Mouse (Mus musculus) myocyte (in vitro differentiated cells): ENCODE data around the gene Ago3.

Experiments
- CEBPB ChIP-seq: IDR thresholded peaks from 2 replicates; pipeline ENCODE4 v1.6.1; 2011; ENCODE audit warnings: mild to moderate bottlenecking, moderate library complexity; ENCODE audit not compliant: poor library complexity, insufficient read depth, severe bottlenecking
- E2F4 ChIP-seq: IDR thresholded peaks from one replicate; pipeline ENCODE4 v1.6.1; 2011; ENCODE audit warnings: mild to moderate bottlenecking, control low read depth, moderate library complexity; ENCODE audit not compliant: insufficient read depth
- MAX ChIP-seq: IDR thresholded peaks from one replicate; pipeline ENCODE4 v1.6.1; 2011; ENCODE audit warnings: low read depth, mild to moderate bottlenecking, control low read depth
- MYOG ChIP-seq, 3 experiments: IDR thresholded peaks; one replicate each; pipeline ENCODE4 v1.6.1; 2011; ENCODE audit warnings: control low read depth in 2 of 3, low read depth in 2 of 3, mild to moderate bottlenecking in 2 of 3; ENCODE audit not compliant: insufficient read length in 2 of 3, control insufficient read depth in 1 of 3, insufficient read depth in 1 of 3
- POLR2A ChIP-seq: IDR thresholded peaks from one replicate; pipeline ENCODE4 v1.6.1; 2011; ENCODE audit warnings: low read depth, mild to moderate bottlenecking, control low read depth, moderate library complexity; ENCODE audit not compliant: insufficient read length
- POLR2AphosphoS2 ChIP-seq: IDR thresholded peaks from one replicate; pipeline ENCODE4 v1.6.1; 2011; ENCODE audit warnings: low read depth, control low read depth; ENCODE audit not compliant: insufficient read length
- REST ChIP-seq: IDR thresholded peaks from one replicate; pipeline ENCODE4 v1.6.1; 2011; ENCODE audit warnings: mild to moderate bottlenecking, control low read depth, moderate library complexity; ENCODE audit not compliant: insufficient read depth, insufficient read length
- SRF ChIP-seq: IDR thresholded peaks from one replicate; pipeline ENCODE4 v1.6.1; 2011; ENCODE audit warnings: low read depth; ENCODE audit not compliant: control insufficient read depth, insufficient read length
- TCF12 ChIP-seq: IDR thresholded peaks from one replicate; pipeline ENCODE4 v1.6.1; 2011; ENCODE audit warnings: mild to moderate bottlenecking, control low read depth; ENCODE audit not compliant: poor library complexity, insufficient read depth, severe bottlenecking
- TCF3 ChIP-seq: IDR thresholded peaks from one replicate; pipeline ENCODE4 v1.6.1; 2011; ENCODE audit warnings: low read depth, control low read depth; ENCODE audit not compliant: insufficient read length
- USF1 ChIP-seq: IDR thresholded peaks from one replicate; pipeline ENCODE4 v1.6.1; 2011; ENCODE audit warnings: low read depth, mild to moderate bottlenecking, control low read depth, moderate library complexity

- TF ChIP-seq POLR2A (no peak), USF1 (no peak), E2F4 (no peak), TCF12 (no peak), MAX (no peak), TCF3 (no peak), MYOG (IDR thresholded peaks at IDR 0.05; ENCODE audit: control insufficient read depth in 1 of 3, insufficient read depth in 1 of 3, insufficient read length in 2 of 3, low read depth in 2 of 3) (no peak), REST (no peak), CEBPB (no peak), POLR2AphosphoS2 (no peak), SRF (no peak)
Measured at GRCm38 (mm10) chr4:126464892-126465235, 35.5 kb upstream of the Ago3 start.
